Mouse (Mus musculus) kidney, adult 2 months (tissue): ENCODE results near the gene Cacna1s.

Source experiments
- CTCF ChIP-seq: fragments of 200-500 bp; conservative IDR thresholded peaks from 2 replicates; pipeline ENCODE4 v1.5.1; 2011; ENCODE audit warnings: low read depth, mild to moderate bottlenecking, control low read depth, low read length, moderate library complexity, mixed read lengths; ENCODE audit not compliant: insufficient read depth, insufficient read length
- POLR2A ChIP-seq: fragments of 200-500 bp; IDR thresholded peaks from one replicate; pipeline ENCODE4 v1.6.1; 2011; ENCODE audit warnings: low read depth, low read length, control low read depth

DNA sequence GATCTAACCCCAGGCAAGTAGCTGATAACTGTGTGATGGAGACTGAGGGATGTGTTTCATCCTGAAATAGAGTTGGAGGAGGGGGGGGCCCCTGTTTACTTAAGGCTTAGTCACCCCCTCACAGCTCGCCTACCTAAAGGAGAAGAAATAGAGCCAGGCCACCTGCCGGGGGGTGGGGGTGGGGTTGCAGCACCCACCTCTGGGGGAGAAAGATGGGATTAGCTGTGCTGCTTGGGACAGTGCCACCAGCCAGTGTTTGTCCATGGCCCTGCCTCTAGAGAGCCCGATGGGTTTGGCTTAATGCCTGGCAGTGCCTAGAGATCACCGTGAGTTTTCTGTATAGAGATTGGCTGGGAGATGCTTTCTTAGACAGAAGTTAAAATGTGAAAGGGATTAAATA is 11.7 kb upstream of the Cacna1s start:
- TF ChIP-seq POLR2A: no peak
- TF ChIP-seq CTCF: no peak
